Mouse (Mus musculus) lung, adult 2 months (tissue): ENCODE measurements at regions not wholly inside any gene's neighbourhood (a gene's known extent, or its start where the extent isn't known, plus 50 kb on each side); places are given as distances from the start of the nearest gene placed in this dataset.

Experiments used
- CTCF ChIP-seq: fragments of 200-500 bp; IDR thresholded peaks from 2 replicates; pipeline ENCODE4 v1.5.1; 2011; ENCODE audit warnings: mild to moderate bottlenecking, low read length, control low read depth; ENCODE audit not compliant: insufficient read depth
- POLR2A ChIP-seq: fragments of 200-500 bp; IDR thresholded peaks from 2 replicates; pipeline ENCODE4 v1.6.1; 2011; ENCODE audit warnings: low read depth, mild to moderate bottlenecking, control low read depth, low read length, borderline replicate concordance; ENCODE audit errors: extremely low read depth

DNA sequence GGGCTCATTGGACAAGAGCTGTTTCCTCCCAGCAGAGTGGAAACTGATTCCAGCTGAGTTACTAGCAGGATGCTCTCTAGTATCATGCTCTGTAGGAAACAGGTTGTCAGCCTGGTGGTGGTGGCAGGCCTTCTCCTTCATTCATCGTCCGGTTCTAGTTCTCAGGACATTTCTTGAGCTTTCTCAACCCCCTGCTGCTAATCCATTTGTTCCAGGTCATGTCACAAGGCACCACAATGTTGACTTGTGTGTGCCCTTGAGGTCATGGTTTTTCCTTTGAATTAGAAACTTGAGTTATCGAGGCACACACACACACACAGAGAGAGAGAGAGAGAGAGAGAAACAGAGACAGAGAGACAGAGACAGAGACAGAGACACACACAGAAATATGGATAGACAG lies 183.5 kb downstream of the Pax3 start:
- TF ChIP-seq POLR2A (no peak), CTCF (no peak)
